In genomic region chr11:82178161-82178560, GRCm38 (mm10) we compare ENCODE assay signal across 8 mouse cellular contexts.
"Had no signal": no experiment of that assay in that cellular context is flagged by ENCODE, and none has a peak within 500 bp of the region (broad histone marks: within the 10 kb centered on the region; RNA-seq: fewer than 3 reads in every experiment).

No protein-coding gene starts in this region.

- DNase-seq: kidney, adult 11 months had no signal

- H3K27ac ChIP-seq: layer of hippocampus, adult 2 months; left cerebral cortex, adult 2 months; limb, embryonic 10.5 days; liver, embryonic 12.5 days; lung, embryonic 15.5 days; neural tube, embryonic 12.5 days had no signal

- H3K4me2 ChIP-seq: liver, embryonic 12.5 days; lung, embryonic 15.5 days; neural tube, embryonic 12.5 days had no signal

- H3K4me3 ChIP-seq: layer of hippocampus, adult 2 months; left cerebral cortex, adult 2 months; limb, embryonic 10.5 days; liver, embryonic 12.5 days; lung, embryonic 15.5 days; myocyte; neural tube, embryonic 12.5 days had no signal

- H3K4me1 ChIP-seq: limb, embryonic 10.5 days; liver, embryonic 12.5 days; neural tube, embryonic 12.5 days had no signal

- ATAC-seq: liver, embryonic 12.5 days had no signal

- H3K27me3 ChIP-seq: liver, embryonic 12.5 days; lung, embryonic 15.5 days; neural tube, embryonic 12.5 days had no signal

- H3K36me3 ChIP-seq: limb, embryonic 10.5 days; liver, embryonic 12.5 days; lung, embryonic 15.5 days; neural tube, embryonic 12.5 days had no signal

- H3K9ac ChIP-seq: liver, embryonic 12.5 days; lung, embryonic 15.5 days; neural tube, embryonic 12.5 days had no signal

- H3K9me3 ChIP-seq: limb, embryonic 10.5 days; liver, embryonic 12.5 days; lung, embryonic 15.5 days; neural tube, embryonic 12.5 days had no signal
